Mouse (Mus musculus): ENCODE measurements around the gene Zdhhc14. TPM values are rescaled to one million over a fixed set of nuclear protein-coding genes. Genes with fewer than 3 reads are reported as not detected.

The Zdhhc14 gene
- total and polyA plus RNA-seq, 3 experiments, result 1.1 to 21.4 (median 7.3) TPM

GRCm38 (mm10) chr17:5544065-5544464, 51.7 kb downstream of the Zdhhc14 start:
- Histone ChIP-seq H3K4me3 (ENCODE audit: low read depth, low read length) (no peak overlapping the region), H3K4me1 (ENCODE audit: insufficient read depth, low read depth, low read length) (no peaks in the 10 kb centered on the region; the same call in 1 of the 2 replicates), H3K9me3 (replicated peaks) (no peaks in the 10 kb centered on the region), H3K36me3 (replicated peaks) (peaks cover 27% of the 10 kb centered on the region), H3K27me3 (ENCODE audit: insufficient read depth, low read length) (no peaks in the 10 kb centered on the region)
- TF ChIP-seq CTCF (IDR thresholded peaks at IDR 0.05; ENCODE audit: low read depth, low read length), result no peak
- no peak for TF ChIP-seq POLR2AphosphoS5 (IDR thresholded peaks at IDR 0.05; ENCODE audit: insufficient replicate concordance, low read depth, low read length)
- no peak for TF ChIP-seq GATA2 (IDR thresholded peaks at IDR 0.05; ENCODE audit: borderline replicate concordance, low read depth, low read length)
- no peak for TF ChIP-seq GATA1 (IDR thresholded peaks at IDR 0.05; ENCODE audit: borderline replicate concordance, low read length)
- TF ChIP-seq TAL1 (conservative IDR thresholded peaks at IDR 0.05; ENCODE audit: low read depth, low read length), result no peak
- ATAC-seq (ENCODE audit: extremely low read depth, insufficient number of reproducible peaks, low FRiP score, poor library complexity, severe bottlenecking), result no peak
- DNase-seq (ENCODE audit: low spot score), result no peak

- Histone ChIP-seq H3K36me3 (replicated peaks) (peaks cover 25% of the 10 kb centered on the region), H3K4me3 (ENCODE audit: low read depth, low read length) (no peak overlapping the region), H3K9me3 (replicated peaks) (no peaks in the 10 kb centered on the region), H3K4me1 (ENCODE audit: insufficient read depth, low read depth, low read length) (no peaks in the 10 kb centered on the region; the same call in 1 of the 2 replicates), H3K27me3 (ENCODE audit: insufficient read depth, low read length) (no peaks in the 10 kb centered on the region)
- DNase-seq (ENCODE audit: low spot score) (no peak), ATAC-seq (ENCODE audit: extremely low read depth, insufficient number of reproducible peaks, low FRiP score, poor library complexity, severe bottlenecking) (no peak)
- TF ChIP-seq TAL1 (conservative IDR thresholded peaks at IDR 0.05; ENCODE audit: low read depth, low read length) (no peak), CTCF (IDR thresholded peaks at IDR 0.05; ENCODE audit: low read depth, low read length) (no peak), GATA2 (IDR thresholded peaks at IDR 0.05; ENCODE audit: borderline replicate concordance, low read depth, low read length) (no peak), GATA1 (IDR thresholded peaks at IDR 0.05; ENCODE audit: borderline replicate concordance, low read length) (no peak), POLR2AphosphoS5 (IDR thresholded peaks at IDR 0.05; ENCODE audit: insufficient replicate concordance, low read depth, low read length) (no peak)
Measured at GRCm38 (mm10) chr17:5545065-5545464, 52.7 kb downstream of the Zdhhc14 start.

GRCm38 (mm10) chr17:5548546-5548945, 56.2 kb downstream of the Zdhhc14 start:
- TF ChIP-seq POLR2AphosphoS5 (IDR thresholded peaks at IDR 0.05; ENCODE audit: insufficient replicate concordance, low read depth, low read length) (no peak), TAL1 (conservative IDR thresholded peaks at IDR 0.05; ENCODE audit: low read depth, low read length) (no peak)
- no peaks in the 10 kb centered on the region for H3K27me3 ChIP-seq (ENCODE audit: insufficient read depth, low read length)
- peaks cover 12% of the 10 kb centered on the region for H3K36me3 ChIP-seq (replicated peaks)
- no peak for DNase-seq (ENCODE audit: low spot score)
- H3K4me3 ChIP-seq (ENCODE audit: low read depth, low read length), result no peak overlapping the region
- H3K4me1 ChIP-seq (ENCODE audit: insufficient read depth, low read depth, low read length), result peaks cover 5% of the 10 kb centered on the region
- ATAC-seq (ENCODE audit: extremely low read depth, insufficient number of reproducible peaks, low FRiP score, poor library complexity, severe bottlenecking), result no peak
- H3K9me3 ChIP-seq (replicated peaks), result no peaks in the 10 kb centered on the region

- Histone ChIP-seq H3K4me3 (ENCODE audit: low read depth, low read length) (no peak overlapping the region), H3K4me1 (ENCODE audit: insufficient read depth, low read depth, low read length) (peaks cover 6% of the 10 kb centered on the region), H3K27me3 (ENCODE audit: insufficient read depth, low read length) (no peaks in the 10 kb centered on the region), H3K9me3 (replicated peaks) (no peaks in the 10 kb centered on the region), H3K36me3 (replicated peaks) (peaks cover 19% of the 10 kb centered on the region)
- TF ChIP-seq GATA1 (IDR thresholded peaks at IDR 0.05; ENCODE audit: borderline replicate concordance, low read length) (no peak), POLR2AphosphoS5 (IDR thresholded peaks at IDR 0.05; ENCODE audit: insufficient replicate concordance, low read depth, low read length) (no peak), TAL1 (conservative IDR thresholded peaks at IDR 0.05; ENCODE audit: low read depth, low read length) (no peak), CTCF (IDR thresholded peaks at IDR 0.05; ENCODE audit: low read depth, low read length) (no peak), GATA2 (IDR thresholded peaks at IDR 0.05; ENCODE audit: borderline replicate concordance, low read depth, low read length) (no peak)
- no peak for ATAC-seq (ENCODE audit: extremely low read depth, insufficient number of reproducible peaks, low FRiP score, poor library complexity, severe bottlenecking)
- no peak for DNase-seq (ENCODE audit: low spot score)
Measured at GRCm38 (mm10) chr17:5549460-5549859, 57.1 kb downstream of the Zdhhc14 start.

- H3K27me3 ChIP-seq (ENCODE audit: insufficient read depth, low read length), result no peaks in the 10 kb centered on the region
- no peak for ATAC-seq (ENCODE audit: extremely low read depth, insufficient number of reproducible peaks, low FRiP score, poor library complexity, severe bottlenecking)
- peaks cover 20% of the 10 kb centered on the region for H3K36me3 ChIP-seq (replicated peaks)
- H3K4me3 ChIP-seq (ENCODE audit: low read depth, low read length), result no peak overlapping the region
- no peaks in the 10 kb centered on the region for H3K9me3 ChIP-seq (replicated peaks)
- TF ChIP-seq TAL1 (conservative IDR thresholded peaks at IDR 0.05; ENCODE audit: low read depth, low read length), result no peak
- no peak for TF ChIP-seq POLR2AphosphoS5 (IDR thresholded peaks at IDR 0.05; ENCODE audit: insufficient replicate concordance, low read depth, low read length)
- no peak for TF ChIP-seq GATA2 (IDR thresholded peaks at IDR 0.05; ENCODE audit: borderline replicate concordance, low read depth, low read length)
- TF ChIP-seq GATA1 (IDR thresholded peaks at IDR 0.05; ENCODE audit: borderline replicate concordance, low read length), result no peak
- TF ChIP-seq CTCF (IDR thresholded peaks at IDR 0.05; ENCODE audit: low read depth, low read length), result no peak
- peaks cover 10% of the 10 kb centered on the region for H3K4me1 ChIP-seq (ENCODE audit: insufficient read depth, low read depth, low read length)
- no peak for DNase-seq (ENCODE audit: low spot score)
Measured at GRCm38 (mm10) chr17:5550444-5550843, 58.1 kb downstream of the Zdhhc14 start.

GRCm38 (mm10) chr17:5551136-5551535, 58.8 kb downstream of the Zdhhc14 start:
- Histone ChIP-seq H3K9me3 (replicated peaks) (no peaks in the 10 kb centered on the region), H3K36me3 (replicated peaks) (peaks cover 20% of the 10 kb centered on the region), H3K27me3 (ENCODE audit: insufficient read depth, low read length) (no peaks in the 10 kb centered on the region), H3K4me3 (ENCODE audit: low read depth, low read length) (no peak overlapping the region), H3K4me1 (ENCODE audit: insufficient read depth, low read depth, low read length) (peaks cover 12% of the 10 kb centered on the region)
- DNase-seq (ENCODE audit: low spot score) (no peak), ATAC-seq (ENCODE audit: extremely low read depth, insufficient number of reproducible peaks, low FRiP score, poor library complexity, severe bottlenecking) (no peak)
- TF ChIP-seq CTCF (IDR thresholded peaks at IDR 0.05; ENCODE audit: low read depth, low read length) (no peak), GATA1 (IDR thresholded peaks at IDR 0.05; ENCODE audit: borderline replicate concordance, low read length) (no peak), TAL1 (conservative IDR thresholded peaks at IDR 0.05; ENCODE audit: low read depth, low read length) (no peak), GATA2 (IDR thresholded peaks at IDR 0.05; ENCODE audit: borderline replicate concordance, low read depth, low read length) (no peak), POLR2AphosphoS5 (IDR thresholded peaks at IDR 0.05; ENCODE audit: insufficient replicate concordance, low read depth, low read length) (no peak)

All from G1E (cell line).